8 mouse cellular contexts compared by ENCODE assay signal in the genomic region with DNA sequence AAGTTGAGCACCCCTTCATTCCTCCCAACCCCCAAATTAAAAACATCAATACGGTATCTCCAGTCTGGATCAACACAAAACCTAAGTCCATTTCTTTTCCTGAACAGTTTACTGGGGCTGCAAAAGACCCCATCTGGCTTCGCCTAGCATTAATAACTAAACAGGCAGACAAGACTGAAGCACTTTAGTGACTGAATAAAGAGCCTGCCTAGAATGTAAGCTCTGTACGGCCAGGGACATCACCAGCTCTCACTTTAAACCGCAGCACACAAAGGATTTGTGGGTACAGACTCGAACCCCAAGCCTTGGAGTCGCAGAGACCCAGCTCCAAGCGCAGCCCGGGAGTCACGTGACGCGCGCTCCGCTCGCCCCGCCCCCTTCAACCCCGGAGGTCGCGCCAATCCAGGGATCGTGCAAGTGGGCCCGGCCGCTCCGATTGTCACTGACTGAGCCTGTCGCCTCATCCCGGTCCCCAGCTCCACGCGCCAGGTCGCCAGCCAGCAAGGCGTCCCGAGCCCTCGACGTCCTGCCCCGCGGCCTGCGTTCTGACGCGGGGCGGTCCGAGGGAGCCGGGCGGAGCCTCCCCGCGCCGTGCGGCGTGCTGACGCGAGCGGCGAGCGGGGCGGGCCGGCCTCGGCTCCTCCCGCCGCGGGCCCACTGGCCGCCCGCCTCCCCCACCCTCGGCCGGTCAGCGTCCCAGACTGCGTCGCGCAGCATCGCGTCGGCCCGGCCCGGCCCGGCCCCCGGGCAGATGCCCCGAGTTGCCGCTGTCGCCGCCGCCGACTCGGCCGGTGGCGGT. TPM values are rescaled to one million over a fixed set of nuclear protein-coding genes. Genes with fewer than 3 reads are reported as not detected.
DNase-seq lines count a peak whose midpoint lies in the region; ATAC-seq lines count a peak whose summit lies in the region.

Ric1 (plus strand) TSS at position 646 of the 799 bp plus-strand sequence.

- no peaks in the 10 kb centered on the region for H3K36me3 ChIP-seq in forebrain, embryonic 10.5 days (replicated peaks)
- H3K36me3 ChIP-seq in heart, embryonic 14.5 days (ENCODE audit: control insufficient read depth, insufficient read depth, low read length): peaks cover 4% of the 10 kb centered on the region; the same call in 1 of the 2 replicates
- no peaks in the 10 kb centered on the region for H3K36me3 ChIP-seq in liver, embryonic 12.5 days
- H3K36me3 ChIP-seq in splenic B cell, adult 2 months (ENCODE audit: control insufficient read depth, insufficient read depth, low read length, poor library complexity, severe bottlenecking): no peaks in the 10 kb centered on the region

- H3K27ac ChIP-seq in forebrain, embryonic 10.5 days: peak within 1 kb of the TSS; percentile 96
- peak within 1 kb of the TSS; percentile 90 to 96 for H3K27ac ChIP-seq in heart, embryonic 14.5 days (replicated peaks in 1 of 2; ENCODE audit: control insufficient read depth in 1 of 2, insufficient read depth in 1 of 2, low read depth in 2 of 2, low read length in 2 of 2)
- H3K27ac ChIP-seq in liver, embryonic 12.5 days: peak within 1 kb of the TSS; percentile 93

- H3K4me3 ChIP-seq in forebrain, embryonic 10.5 days: peak within 1 kb of the TSS; percentile 93
- peak within 1 kb of the TSS; percentile 69 to 91 for H3K4me3 ChIP-seq in heart, embryonic 14.5 days (ENCODE audit: control insufficient read depth in 1 of 2, insufficient read depth in 1 of 2, low read depth in 1 of 2, low read length in 2 of 2)
- peak within 1 kb of the TSS; percentile 96 for H3K4me3 ChIP-seq in liver, embryonic 12.5 days

- peak within 1 kb of the TSS; percentile 95 for H3K9ac ChIP-seq in heart, embryonic 14.5 days (ENCODE audit: low read length)
- peak within 1 kb of the TSS; percentile 88 for H3K9ac ChIP-seq in liver, embryonic 12.5 days

- H3K9me3 ChIP-seq in forebrain, embryonic 10.5 days: 0 out of 2 replicates have a peak, but pooled peaks cover 3% of the 10 kb centered on the region
- H3K9me3 ChIP-seq in heart, embryonic 14.5 days (ENCODE audit: control insufficient read depth, low read length): no peaks in the 10 kb centered on the region
- no peaks in the 10 kb centered on the region for H3K9me3 ChIP-seq in liver, embryonic 12.5 days (replicated peaks)

- under 1% methylated on average over 80 of the region's 80 CpGs for WGBS in forebrain, embryonic 10.5 days
- 1% methylated on average over 54 of the region's 80 CpGs for WGBS in heart, embryonic 14.5 days
- WGBS in liver, embryonic 12.5 days (ENCODE audit: insufficient replicate concordance): 1% methylated on average over 48 of the region's 80 CpGs

- peaks cover 27% of the 10 kb centered on the region for H3K4me1 ChIP-seq in forebrain, embryonic 10.5 days
- H3K4me1 ChIP-seq in heart, embryonic 14.5 days (ENCODE audit: control insufficient read depth in 2 of 2, insufficient read depth in 2 of 2, low read length in 2 of 2): peaks cover 0 to 16% of the 10 kb centered on the region in 2 experiments; a peak in 3 of 4 replicates
- peaks cover 29% of the 10 kb centered on the region for H3K4me1 ChIP-seq in liver, embryonic 12.5 days

- H3K27me3 ChIP-seq in forebrain, embryonic 10.5 days (ENCODE audit: poor library complexity, severe bottlenecking): no peaks in the 10 kb centered on the region
- no peaks in the 10 kb centered on the region for H3K27me3 ChIP-seq in heart, embryonic 14.5 days (ENCODE audit: control insufficient read depth, insufficient read depth, low read length)
- H3K27me3 ChIP-seq in liver, embryonic 12.5 days (replicated peaks): no peaks in the 10 kb centered on the region
- H3K27me3 ChIP-seq in splenic B cell, adult 2 months (ENCODE audit: control insufficient read depth, insufficient read depth, low read length, poor library complexity, severe bottlenecking): no peaks in the 10 kb centered on the region

- DNase-seq in CD8-positive naive resting alpha-beta T cell, adult 2 months (ENCODE audit: low read depth in 2 of 2, low spot score in 2 of 2): peak; percentile 59 to 73
- peak; percentile 73 for DNase-seq in c-Kit-negative CD71-positive TER-119-positive erythroid progenitor cells, embryonic 14.5 days (ENCODE audit: low read depth, low spot score)
- peak; percentile 88 for DNase-seq in forebrain, embryonic 10.5 days (ENCODE audit: extremely low spot score, low spot score)
- peak; percentile 94 for DNase-seq in kidney, postnatal 10 days
- DNase-seq in naive thymus-derived CD4-positive, alpha-beta T cell, adult 2 months (ENCODE audit: low read depth): peak; percentile 88
- peak; percentile 86 for DNase-seq in splenic B cell, adult 2 months (ENCODE audit: low read depth, low spot score)

- ATAC-seq in heart, embryonic 14.5 days (ENCODE audit: insufficient number of reproducible peaks, insufficient read depth, low FRiP score, low read depth): peak; percentile 96
- ATAC-seq in liver, embryonic 12.5 days: peak; percentile 99

- H3K4me2 ChIP-seq in heart, embryonic 14.5 days (ENCODE audit: low read length): peak within 1 kb of the TSS; percentile 88
- peak within 1 kb of the TSS; percentile 96 for H3K4me2 ChIP-seq in liver, embryonic 12.5 days

RNA-seq across cellular contexts. Expression of gene Ric1, which starts in this region (rescaled TPM):
- 11.7 and 11.9 TPM in 2 replicates for polyA plus RNA-seq in forebrain, embryonic 10.5 days (2016; fragmentation: Nextera tagmentation; extraction: Ambion mirVana)
- 8.3 and 9.7 TPM in 2 replicates for polyA plus RNA-seq in heart, embryonic 14.5 days (2014; fragmentation: Nextera tagmentation; extraction: Ambion mirVana)
- 4.9 and 5.8 TPM in 2 replicates for polyA plus RNA-seq in liver, embryonic 12.5 days (2016; fragmentation: Nextera tagmentation; extraction: Ambion mirVana)

Comparison
In these comparisons a context has a peak if more than half of its experiments do, and no peak if none do; other contexts are left out.
1. Peak in every context shown above with its lines: DNase-seq, ATAC-seq, H3K4me3 ChIP-seq and H3K27ac ChIP-seq.